Mouse (Mus musculus) brain, embryonic 18.5 days (tissue): Measurements from ENCODE around the gene Macc1.

Source experiments
- DNase-seq: peaks from one replicate; pipeline ENCODE4 v3.0.0-alpha.2; 2012; ENCODE audit warnings: low read depth, low spot score

The Macc1 gene

GRCm38 (mm10) chr12:119386650-119387049, 72.6 kb downstream of the Macc1 start:
- DNase-seq = no peak

GRCm38 (mm10) chr12:119387925-119388324, 73.9 kb downstream of the Macc1 start:
- no peak for DNase-seq

GRCm38 (mm10) chr12:119390192-119390684, 76.2 kb downstream of the Macc1 start:
- no peak for DNase-seq

GRCm38 (mm10) chr12:119398046-119398659, 84.1 kb downstream of the Macc1 start:
- DNase-seq = no peak

GRCm38 (mm10) chr12:119402273-119402672, 88.2 kb downstream of the Macc1 start:
- no peak for DNase-seq

GRCm38 (mm10) chr12:119402796-119403195, 88.7 kb downstream of the Macc1 start:
- DNase-seq = no peak

GRCm38 (mm10) chr12:119404810-119405209, 90.7 kb downstream of the Macc1 start:
- DNase-seq = no peak

GRCm38 (mm10) chr12:119410522-119410921, 96.5 kb downstream of the Macc1 start:
- DNase-seq = no peak

GRCm38 (mm10) chr12:119410956-119411355, 96.9 kb downstream of the Macc1 start:
- no peak for DNase-seq

- DNase-seq = no peak
Measured at GRCm38 (mm10) chr12:119411982-119412381, 97.9 kb downstream of the Macc1 start.

- no peak for DNase-seq
Measured at GRCm38 (mm10) chr12:119415900-119416299, 101.8 kb downstream of the Macc1 start.

- DNase-seq = no peak
Measured at GRCm38 (mm10) chr12:119425749-119426148, 111.7 kb downstream of the Macc1 start.

- no peak for DNase-seq
Measured at GRCm38 (mm10) chr12:119426182-119426886, 112.3 kb downstream of the Macc1 start.

- DNase-seq = no peak
Measured at GRCm38 (mm10) chr12:119426887-119427204, 112.8 kb downstream of the Macc1 start.

GRCm38 (mm10) chr12:119440720-119441119, 126.7 kb downstream of the Macc1 start:
- DNase-seq = peak; percentile 24

- peak; percentile 24 for DNase-seq
Measured at GRCm38 (mm10) chr12:119450116-119450515, 136.0 kb downstream of the Macc1 start.

GRCm38 (mm10) chr12:119451232-119451631, 137.2 kb downstream of the Macc1 start:
- DNase-seq = no peak

- no peak for DNase-seq
Measured at GRCm38 (mm10) chr12:119454076-119454475, 140.0 kb downstream of the Macc1 start.

GRCm38 (mm10) chr12:119464040-119464939, 150.2 kb downstream of the Macc1 start:
- DNase-seq = peak; percentile 72

GRCm38 (mm10) chr12:119464940-119465245, 150.8 kb downstream of the Macc1 start:
- no peak for DNase-seq

- DNase-seq = no peak
Measured at GRCm38 (mm10) chr12:119467656-119468055, 153.6 kb downstream of the Macc1 start.

GRCm38 (mm10) chr12:119470260-119470659, 156.2 kb downstream of the Macc1 start:
- DNase-seq = no peak
